Mouse (Mus musculus) liver, embryonic 14.5 days (tissue): ENCODE results near the gene Syne3. TPM values are rescaled to one million over a fixed set of nuclear protein-coding genes. Genes with fewer than 3 reads are reported as not detected.

ENCODE experiments used
- ATAC-seq: fragments of 200-750 bp; cut with Nextera tagmentation; 2 replicates; pipeline ENCODE4 v1.8.0; 2017; ENCODE audit warnings: moderate number of reproducible peaks, mild to moderate bottlenecking, moderate library complexity; ENCODE audit not compliant: insufficient read depth
- DNase-seq, 3 experiments: peaks; one replicate each; pipeline ENCODE4 v3.0.0-alpha.2; 2012 to 2013; ENCODE audit warnings: low read depth in 3 of 3, low spot score in 3 of 3
- H3K27ac ChIP-seq: fragments of 300-500 bp; sonication (generic); 2 replicates; pipeline ENCODE4 v1.5.1; 2014; ENCODE audit warnings: moderate library complexity, mild to moderate bottlenecking, control low read depth, inconsistent platforms
- H3K27me3 ChIP-seq: fragments of 300-500 bp; sonication (generic); 2 replicates; pipeline ENCODE4 v1.6.1; 2014; ENCODE audit warnings: mild to moderate bottlenecking, low read length, moderate library complexity; ENCODE audit not compliant: control insufficient read depth, insufficient read depth
- H3K36me3 ChIP-seq: fragments of 300-500 bp; sonication (generic); replicated peaks from 2 replicates; pipeline ENCODE4 v1.6.1; 2014; ENCODE audit warnings: low read depth; ENCODE audit not compliant: control insufficient read depth, insufficient read depth
- H3K4me1 ChIP-seq, 2 experiments: fragments of 200-500 bp in 1 of 2; fragments of 300-500 bp in 1 of 2; sonication (generic) in 1 of 2; replicated peaks; 2 replicates each; pipeline ENCODE4 v1.6.1; 2012 to 2014; ENCODE audit warnings: antibody characterized with exemption in 1 of 2, inconsistent platforms in 1 of 2, low read length in 1 of 2; ENCODE audit not compliant: control insufficient read depth in 2 of 2, insufficient read depth in 2 of 2
- H3K4me2 ChIP-seq: fragments of 300-500 bp; sonication (generic); 2 replicates; pipeline ENCODE4 v1.6.1; 2014; ENCODE audit warnings: low read depth, mild to moderate bottlenecking, control low read depth, moderate library complexity
- H3K4me3 ChIP-seq, 2 experiments: fragments of 200-500 bp in 1 of 2; fragments of 300-500 bp in 1 of 2; sonication (generic) in 1 of 2; 2 replicates each; pipeline ENCODE4 v1.5.1; 2012 to 2014; ENCODE audit warnings: low read depth in 2 of 2, low read length in 2 of 2, mild to moderate bottlenecking in 2 of 2, control low read depth in 1 of 2, inconsistent platforms in 1 of 2, moderate library complexity in 1 of 2; ENCODE audit not compliant: insufficient read depth in 1 of 2
- H3K9ac ChIP-seq: fragments of 300-500 bp; sonication (generic); replicated peaks from 2 replicates; pipeline ENCODE4 v1.6.1; 2014; ENCODE audit warnings: mild to moderate bottlenecking, control low read depth, moderate library complexity
- H3K9me3 ChIP-seq: fragments of 300-500 bp; sonication (generic); 2 replicates; pipeline ENCODE4 v1.6.1; 2016; ENCODE audit warnings: low read length, mixed read lengths; ENCODE audit not compliant: control insufficient read depth
- CTCF ChIP-seq: IDR thresholded peaks from 2 replicates; pipeline ENCODE4 v1.5.1; 2016; ENCODE audit warnings: antibody characterized with exemption, low read depth, control low read depth
- EP300 ChIP-seq: IDR thresholded peaks from 2 replicates; pipeline ENCODE4 v1.6.1; 2016; ENCODE audit warnings: antibody characterized with exemption, low read depth
- WGBS: fragments of 180-500 bp; shearing (Covaris S2); extraction: QIAGEN DNeasy Blood & Tissue Kit; methylation state at CpG from one replicate; pipeline ENCODE4 v1.1.7; 2014; ENCODE audit not compliant: insufficient replicate concordance; 5-methylcytosine and 5-hydroxymethylcytosine counted together
- polyA plus RNA-seq, 2 experiments: library from polyadenylated mRNA; depleted of rRNA in 1 of 2; stranded (reverse) in 1 of 2; unstranded in 1 of 2; fragments of >200 nt; fragmentation: Nextera tagmentation in 1 of 2; extraction: Ambion mirVana in 1 of 2; gene quantifications; 2 replicates each; pipeline versions ENCODE4 v1.2.1 to v1.2.3; 2012 to 2014

The Syne3 gene
- polyA plus RNA-seq, 2 experiments, result 1.6 to 2.2 TPM

- DNase-seq, result peak; percentile 24 to 51 (median 24)
- no peak for ATAC-seq
- Histone ChIP-seq H3K9me3 (no peaks in the 10 kb centered on the region), H3K9ac (no peak overlapping the region), H3K4me1 (no peaks in the 10 kb centered on the region), H3K27ac (no peak overlapping the region), H3K36me3 (peaks cover 13% of the 10 kb centered on the region), H3K4me2 (no peak overlapping the region), H3K4me3 (no peak overlapping the region), H3K27me3 (no peaks in the 10 kb centered on the region)
- WGBS, result 37% methylated on average over 4 of the region's 4 CpGs
- peak; percentile 84 for TF ChIP-seq CTCF
- no peak for TF ChIP-seq EP300
Observed at GRCm38 (mm10) chr12:104953941-104954340, 55.7 kb downstream of the Syne3 start.

GRCm38 (mm10) chr12:104952458-104952857 is 57.2 kb downstream of the Syne3 start:
- 23% methylated on average over 5 of the region's 5 CpGs for WGBS
- no peak overlapping the region for H3K27ac ChIP-seq
- ATAC-seq, result peak; percentile 69
- H3K9ac ChIP-seq, result no peak overlapping the region
- H3K27me3 ChIP-seq, result no peaks in the 10 kb centered on the region
- H3K4me3 ChIP-seq, result no peak overlapping the region
- no peak overlapping the region for H3K4me2 ChIP-seq
- TF ChIP-seq CTCF (peak; percentile 98), EP300 (peak; percentile 13; the same call in 1 of the 2 replicates)
- no peaks in the 10 kb centered on the region for H3K9me3 ChIP-seq
- H3K4me1 ChIP-seq, result no peaks in the 10 kb centered on the region
- peak; percentile 49 to 56 (median 53) for DNase-seq
- H3K36me3 ChIP-seq, result peaks cover 13% of the 10 kb centered on the region

GRCm38 (mm10) chr12:104947911-104948310 is 61.7 kb downstream of the Syne3 start:
- Histone ChIP-seq H3K27me3 (no peaks in the 10 kb centered on the region), H3K4me1 (no peaks in the 10 kb centered on the region), H3K4me2 (no peak overlapping the region), H3K36me3 (peaks cover 15% of the 10 kb centered on the region; the same call in 1 of the 2 replicates), H3K9me3 (no peaks in the 10 kb centered on the region), H3K27ac (no peak overlapping the region), H3K4me3 (no peak overlapping the region), H3K9ac (no peak overlapping the region)
- TF ChIP-seq EP300 (no peak), CTCF (no peak)
- DNase-seq, result no peak
- WGBS, result 66% methylated on average over 2 of the region's 2 CpGs
- ATAC-seq, result no peak

GRCm38 (mm10) chr12:104946231-104946630 is 63.4 kb downstream of the Syne3 start:
- Histone ChIP-seq H3K27ac (no peak overlapping the region), H3K9ac (no peak overlapping the region), H3K4me3 (no peak overlapping the region), H3K27me3 (no peaks in the 10 kb centered on the region), H3K9me3 (no peaks in the 10 kb centered on the region), H3K4me1 (no peaks in the 10 kb centered on the region), H3K36me3 (peaks cover 17% of the 10 kb centered on the region; the same call in 1 of the 2 replicates), H3K4me2 (no peak overlapping the region)
- no peak for DNase-seq
- WGBS, result 84% methylated on average over 6 of the region's 6 CpGs
- ATAC-seq, result no peak
- no peak for TF ChIP-seq CTCF
- no peak for TF ChIP-seq EP300

- Histone ChIP-seq H3K36me3 (peaks cover 13% of the 10 kb centered on the region; the same call in 1 of the 2 replicates), H3K4me3 (no peak overlapping the region), H3K9ac (no peak overlapping the region), H3K27ac (no peak overlapping the region), H3K4me1 (no peaks in the 10 kb centered on the region), H3K27me3 (no peaks in the 10 kb centered on the region), H3K4me2 (no peak overlapping the region), H3K9me3 (no peaks in the 10 kb centered on the region; the same call in 1 of the 2 replicates)
- no peak for TF ChIP-seq EP300
- no peak for TF ChIP-seq CTCF
- WGBS, result 79% methylated on average over 9 of the region's 9 CpGs
- DNase-seq (no peak), ATAC-seq (no peak)
Observed at GRCm38 (mm10) chr12:104940466-104940865, 69.1 kb downstream of the Syne3 start.
